25 mouse cellular contexts compared by ENCODE assay signal in the genomic region with DNA sequence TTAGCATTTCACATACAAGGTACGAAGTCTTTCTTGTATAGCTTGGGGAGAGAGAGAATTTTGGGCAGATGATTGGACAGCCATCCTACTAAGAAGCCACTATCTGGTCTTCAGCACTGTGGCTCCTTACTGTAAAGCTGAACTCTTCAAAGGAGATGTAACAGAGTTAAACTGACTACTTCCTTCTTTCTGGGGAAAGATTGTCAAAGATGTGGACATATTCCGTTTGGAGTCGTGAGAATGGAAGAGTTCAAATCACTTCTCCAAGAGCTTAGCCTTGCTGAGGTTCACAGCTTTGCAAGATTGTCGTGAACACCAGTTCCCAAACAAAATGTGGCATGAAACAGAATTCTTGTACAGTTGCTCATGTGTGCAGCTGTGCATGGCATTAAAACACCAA. TPM values are rescaled to one million over a fixed set of nuclear protein-coding genes. Genes with fewer than 3 reads are reported as not detected.
DNase-seq lines count a peak whose midpoint lies in the region; ATAC-seq and TF ChIP-seq lines count a peak whose summit lies in the region.
"Had no signal": no experiment of that assay in that cellular context is flagged by ENCODE, and none has a peak within 500 bp of the region (broad histone marks: within the 10 kb centered on the region; RNA-seq: fewer than 3 reads in every experiment).

No protein-coding gene starts in this region.

- no peak for DNase-seq in Patski (ENCODE audit: low read depth, low spot score)
- no peak for DNase-seq in right cerebral cortex, adult 2 months (ENCODE audit: low spot score in 2 of 2)
- DNase-seq: adrenal gland, adult 2 months; adrenal gland, postnatal 10 days; adrenal gland, postnatal 25 days; B cell, adult 2 months; cerebellum, adult 11 months; cerebellum, adult 18-20 months; cerebellum, adult 8-10 months; cerebellum, adult 9-11 months; cerebellum, postnatal 25 days; embryo, embryonic 11 days had no signal

- WGBS in midbrain, embryonic 15.5 days, result 91% methylated on average over 4 of the region's 4 CpGs

- CTCF ChIA-PET in Patski (lab: Charles Lee), result interaction anchor here (1.1 to 5.4 kb wide), 3 partner anchors 11 to 40 kb away, joined by 4 to 33 read pairs (median 4); no protein-coding TSS in a partner anchor

- no peak overlapping the region for H3K9ac ChIP-seq in midbrain, embryonic 15.5 days
- H3K9ac ChIP-seq: embryonic facial prominence, embryonic 13.5 days; embryonic facial prominence, embryonic 15.5 days; forebrain, embryonic 12.5 days had no signal

- H3K4me2 ChIP-seq in midbrain, embryonic 15.5 days, result no peak overlapping the region
- H3K4me2 ChIP-seq: embryonic facial prominence, embryonic 13.5 days; embryonic facial prominence, embryonic 15.5 days; forebrain, embryonic 12.5 days had no signal

- no peaks in the 10 kb centered on the region for H3K9me3 ChIP-seq in midbrain, embryonic 15.5 days
- H3K9me3 ChIP-seq: embryonic facial prominence, embryonic 13.5 days; embryonic facial prominence, embryonic 15.5 days; forebrain, embryonic 10.5 days; forebrain, embryonic 12.5 days; G1E had no signal

- POLR2A ChIA-PET in Patski (lab: Charles Lee), result interaction anchor here (3.1 kb wide), 1 partner anchor 14 kb away, joined by 9 read pairs; the partner anchor contains the start of gene Tbl1xr1

- no peak overlapping the region for H3K27ac ChIP-seq in midbrain, embryonic 15.5 days
- H3K27ac ChIP-seq: embryonic facial prominence, embryonic 13.5 days; embryonic facial prominence, embryonic 15.5 days; forebrain, embryonic 10.5 days; forebrain, embryonic 12.5 days had no signal

- no peaks in the 10 kb centered on the region for H3K27me3 ChIP-seq in Patski
- H3K27me3 ChIP-seq in midbrain, embryonic 15.5 days (replicated peaks), result no peaks in the 10 kb centered on the region
- H3K27me3 ChIP-seq: CH12.LX; embryonic facial prominence, embryonic 13.5 days; embryonic facial prominence, embryonic 15.5 days; forebrain, embryonic 12.5 days had no signal

- H3K36me3 ChIP-seq in midbrain, embryonic 15.5 days (replicated peaks), result no peaks in the 10 kb centered on the region
- H3K36me3 ChIP-seq: embryonic facial prominence, embryonic 13.5 days; embryonic facial prominence, embryonic 15.5 days; forebrain, embryonic 10.5 days; forebrain, embryonic 12.5 days; G1E had no signal

- in situ Hi-C loops in Patski (cut with MboI; ENCODE audit: low pct_unique_long_range_greater_than_20kb), result loop anchor here (25.0 kb wide), 1 partner anchor 1399 kb away; no protein-coding TSS in a partner anchor

- no peak for TF ChIP-seq CTCF in Patski (IDR thresholded peaks at IDR 0.05)

- no peaks in the 10 kb centered on the region for H3K4me1 ChIP-seq in midbrain, embryonic 15.5 days
- H3K4me1 ChIP-seq: embryonic facial prominence, embryonic 13.5 days; embryonic facial prominence, embryonic 15.5 days; forebrain, embryonic 10.5 days; forebrain, embryonic 12.5 days had no signal

- peak; percentile 60 for ATAC-seq in Patski
- peak; percentile 69 for ATAC-seq in granulocyte monocyte progenitor cell, adult 5-6 weeks (replicated peaks; ENCODE audit: poor library complexity, severe bottlenecking)
- ATAC-seq in megakaryocyte progenitor cell, adult 5-6 weeks (replicated peaks; ENCODE audit: poor library complexity), result peak; percentile 64
- no peak for ATAC-seq in midbrain, embryonic 15.5 days (replicated peaks)
- ATAC-seq: CD4-positive, CD25-positive, alpha-beta regulatory T cell, adult 4 months; forebrain, embryonic 14.5 days; forebrain, embryonic 16.5 days had no signal

- H3K4me3 ChIP-seq in midbrain, embryonic 15.5 days, result no peak overlapping the region
- H3K4me3 ChIP-seq: embryonic facial prominence, embryonic 13.5 days; embryonic facial prominence, embryonic 15.5 days; erythroblast, embryonic 14.5 days; forebrain, embryonic 10.5 days; forebrain, embryonic 12.5 days had no signal

RNA-seq across cellular contexts. Expression of gene Tbl1xr1, which starts 15.3 kb away (rescaled TPM):
- polyA plus RNA-seq in Patski (2021), result 36.5 TPM
- 78.0 and 98.0 TPM in 2 replicates for total RNA-seq in granulocyte monocyte progenitor cell, adult 5-6 weeks (2014; fragmentation: Nextera tagmentation)
- total RNA-seq in granulocyte monocyte progenitor cell, adult 5-6 weeks (2017), result 71.4 and 89.8 TPM in 2 replicates
- 84.0 and 107 TPM in 2 replicates for total RNA-seq in megakaryocyte progenitor cell, adult 5-6 weeks (2015)
- total RNA-seq in megakaryocyte progenitor cell, adult 5-6 weeks (2017), result 73.8 and 96.3 TPM in 2 replicates
- polyA plus RNA-seq in midbrain, embryonic 15.5 days (2015; fragmentation: Nextera tagmentation; extraction: Ambion mirVana), result 16.1 and 16.2 TPM in 2 replicates
